Mouse (Mus musculus) embryonic facial prominence, embryonic 10.5 days (tissue): ENCODE measurements around the gene Tha1. TPM values are rescaled to one million over a fixed set of nuclear protein-coding genes. Genes with fewer than 3 reads are reported as not detected.

Source experiments
- DNase-seq: peaks from one replicate; pipeline ENCODE4 v3.0.0-alpha.2; 2017; ENCODE audit warnings: low spot score
- H3K27ac ChIP-seq: fragments of 300-500 bp; sonication (generic); replicated peaks from 2 replicates; pipeline ENCODE4 v1.5.1; 2016; ENCODE audit warnings: mild to moderate bottlenecking
- H3K27me3 ChIP-seq: fragments of 300-500 bp; sonication (generic); replicated peaks from 2 replicates; pipeline ENCODE4 v1.6.1; 2016; ENCODE audit warnings: low read depth, mild to moderate bottlenecking; ENCODE audit not compliant: poor library complexity, severe bottlenecking
- H3K36me3 ChIP-seq: fragments of 300-500 bp; sonication (generic); replicated peaks from 2 replicates; pipeline ENCODE4 v1.6.1; 2016; ENCODE audit warnings: mild to moderate bottlenecking, moderate library complexity
- H3K4me1 ChIP-seq: fragments of 300-500 bp; sonication (generic); 2 replicates; pipeline ENCODE4 v1.6.1; 2016
- H3K4me3 ChIP-seq: fragments of 300-500 bp; sonication (generic); 2 replicates; pipeline ENCODE4 v1.5.1; 2016; ENCODE audit warnings: mild to moderate bottlenecking, moderate library complexity
- H3K9me3 ChIP-seq: fragments of 300-500 bp; sonication (generic); 2 replicates; pipeline ENCODE4 v1.6.1; 2016; ENCODE audit warnings: mild to moderate bottlenecking
- WGBS: fragments of 180-500 bp; shearing (Covaris S2); methylation state at CpG from one replicate; pipeline ENCODE4 v1.1.7; 2016; 5-methylcytosine and 5-hydroxymethylcytosine counted together
- polyA plus RNA-seq: library from polyadenylated mRNA; unstranded; fragments of >200 nt; fragmentation: Nextera tagmentation; extraction: Ambion mirVana; gene quantifications from 2 replicates; pipeline ENCODE4 v1.2.1, GENCODE M21; 2016

Gene Tha1
- polyA plus RNA-seq, 1 experiment from 2014 or later, result 2.5 TPM

DNA sequence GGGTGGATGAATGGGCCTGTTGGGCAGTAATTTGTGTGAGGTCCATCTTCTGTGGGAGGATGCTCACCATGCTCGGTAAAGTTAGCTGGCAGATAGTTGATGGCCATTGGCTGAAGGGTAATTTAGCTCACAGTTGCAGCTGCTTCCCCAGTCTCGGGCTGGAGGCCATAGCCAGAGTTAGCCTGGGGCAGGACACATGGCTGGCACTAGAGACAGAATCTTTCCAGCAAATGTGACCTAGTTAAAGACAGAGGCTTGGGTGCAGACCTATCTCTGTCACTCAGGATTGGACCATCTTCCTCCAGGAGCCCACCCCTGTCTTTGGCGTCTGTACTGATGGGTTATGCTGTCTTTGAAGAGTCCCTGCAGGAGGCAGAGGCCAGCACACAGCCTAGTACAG is 14.9 kb downstream of the Tha1 start:
- peaks cover 53% of the 10 kb centered on the region for H3K27me3 ChIP-seq
- H3K9me3 ChIP-seq, result no peaks in the 10 kb centered on the region
- 62% methylated on average over 3 of the region's 3 CpGs for WGBS
- no peak for DNase-seq
- peaks cover 53% of the 10 kb centered on the region for H3K36me3 ChIP-seq
- H3K4me3 ChIP-seq, result no peak overlapping the region
- no peak overlapping the region for H3K27ac ChIP-seq
- H3K4me1 ChIP-seq, result peaks cover 28% of the 10 kb centered on the region

DNA sequence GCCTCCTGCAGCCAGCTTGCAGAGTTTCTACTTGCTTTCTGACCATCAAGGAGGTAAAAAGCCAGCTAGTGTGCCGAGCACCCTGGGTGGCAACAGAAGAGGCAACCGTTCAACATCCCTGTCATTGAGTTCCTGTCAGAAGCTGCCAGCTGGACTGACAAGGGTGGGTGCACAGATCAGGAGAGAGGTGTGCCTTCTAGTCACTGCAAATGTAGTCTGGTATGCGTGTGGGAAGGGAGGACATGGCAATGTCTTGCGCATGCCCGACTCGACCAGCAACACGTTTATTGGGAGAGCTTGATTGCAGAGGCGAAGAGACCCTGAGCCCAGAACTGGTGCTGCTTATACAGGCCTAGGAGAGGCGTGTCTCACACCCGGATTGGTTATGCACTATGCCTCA is 15.8 kb downstream of the Tha1 start:
- H3K9me3 ChIP-seq, result no peaks in the 10 kb centered on the region
- H3K27me3 ChIP-seq, result peaks cover 44% of the 10 kb centered on the region
- H3K4me3 ChIP-seq, result no peak overlapping the region
- H3K4me1 ChIP-seq, result peaks cover 20% of the 10 kb centered on the region
- no peak for DNase-seq
- no peak overlapping the region for H3K27ac ChIP-seq
- WGBS, result 91% methylated on average over 10 of the region's 10 CpGs
- peaks cover 62% of the 10 kb centered on the region for H3K36me3 ChIP-seq

DNA sequence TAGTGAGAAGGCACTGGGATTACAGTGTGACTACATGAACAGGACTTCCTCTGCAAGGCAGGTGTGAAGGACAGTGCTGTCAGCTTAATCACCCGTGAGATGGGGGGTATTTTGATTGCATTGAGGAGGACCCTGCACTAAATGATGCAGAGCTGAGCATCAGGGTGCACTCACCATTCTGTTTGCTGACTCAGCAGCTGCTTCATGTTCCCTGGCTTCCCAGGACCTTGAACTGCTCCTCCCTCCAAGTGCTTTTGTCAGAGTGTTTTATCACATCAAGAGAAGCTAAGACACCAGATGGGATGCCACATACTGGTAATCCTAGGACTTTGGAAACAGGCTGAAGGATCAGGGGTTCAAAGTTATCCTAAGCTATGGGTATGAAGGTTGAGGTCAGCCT is 17.3 kb downstream of the Tha1 start:
- no peak overlapping the region for H3K4me3 ChIP-seq
- H3K4me1 ChIP-seq, result peaks cover 21% of the 10 kb centered on the region
- H3K9me3 ChIP-seq, result no peaks in the 10 kb centered on the region
- peaks cover 29% of the 10 kb centered on the region for H3K27me3 ChIP-seq
- DNase-seq, result no peak
- WGBS, result 98% methylated on average over 1 of the region's 1 CpGs
- H3K27ac ChIP-seq, result no peak overlapping the region
- H3K36me3 ChIP-seq, result peaks cover 77% of the 10 kb centered on the region

DNA sequence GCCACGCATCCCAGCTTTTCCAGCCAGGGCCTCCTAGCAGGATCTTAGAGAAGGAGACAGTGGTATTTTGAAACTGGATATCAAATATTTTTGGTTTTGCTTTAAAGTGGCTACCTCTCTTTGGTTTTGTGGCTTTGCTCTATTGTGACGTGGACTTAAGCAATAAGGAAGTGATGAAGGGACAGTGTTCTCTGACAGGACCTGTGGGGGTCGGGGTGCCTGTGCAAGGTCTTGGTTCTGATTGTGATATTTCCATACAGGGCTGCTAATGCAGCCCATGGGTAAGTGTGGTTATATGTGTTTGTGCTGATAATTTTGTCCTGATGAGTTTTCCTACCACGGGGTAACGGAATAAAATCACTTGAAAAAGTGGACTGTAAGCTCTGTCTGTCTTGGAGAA is 17.9 kb downstream of the Tha1 start:
- H3K36me3 ChIP-seq, result peaks cover 82% of the 10 kb centered on the region
- 93% methylated on average over 5 of the region's 5 CpGs for WGBS

DNA sequence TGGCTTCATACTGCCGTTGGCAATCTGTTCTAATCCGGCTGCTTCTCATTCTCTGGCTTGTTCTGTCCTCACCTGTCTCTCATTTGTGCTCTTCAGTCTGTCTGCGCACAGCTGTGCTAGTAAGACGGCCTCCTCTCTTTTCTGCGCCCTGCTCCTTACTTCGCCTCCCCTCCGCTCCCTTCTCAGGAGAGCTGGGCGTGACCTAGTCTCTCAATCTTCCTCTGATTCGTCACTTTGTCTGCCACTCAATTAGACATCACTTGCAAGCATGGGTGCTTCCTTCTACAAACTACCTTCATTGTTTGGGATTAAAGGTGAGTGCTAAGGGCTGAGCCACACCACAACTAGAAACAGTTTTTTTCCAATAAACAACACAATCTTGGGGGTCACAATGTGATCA is 19.0 kb downstream of the Tha1 start:
- H3K4me3 ChIP-seq, result no peak overlapping the region
- no peak overlapping the region for H3K27ac ChIP-seq
- H3K9me3 ChIP-seq, result no peaks in the 10 kb centered on the region
- peaks cover 19% of the 10 kb centered on the region for H3K4me1 ChIP-seq
- peaks cover 84% of the 10 kb centered on the region for H3K36me3 ChIP-seq
- 90% methylated on average over 9 of the region's 9 CpGs for WGBS
- peaks cover 12% of the 10 kb centered on the region for H3K27me3 ChIP-seq
- no peak for DNase-seq

More for the DNA sequence above, 17.9 kb downstream of the Tha1 start:
- peaks cover 23% of the 10 kb centered on the region for H3K27me3 ChIP-seq
- H3K4me3 ChIP-seq, result no peak overlapping the region
- DNase-seq, result no peak
- H3K27ac ChIP-seq, result no peak overlapping the region
- no peaks in the 10 kb centered on the region for H3K9me3 ChIP-seq
- H3K4me1 ChIP-seq, result peaks cover 20% of the 10 kb centered on the region

DNA sequence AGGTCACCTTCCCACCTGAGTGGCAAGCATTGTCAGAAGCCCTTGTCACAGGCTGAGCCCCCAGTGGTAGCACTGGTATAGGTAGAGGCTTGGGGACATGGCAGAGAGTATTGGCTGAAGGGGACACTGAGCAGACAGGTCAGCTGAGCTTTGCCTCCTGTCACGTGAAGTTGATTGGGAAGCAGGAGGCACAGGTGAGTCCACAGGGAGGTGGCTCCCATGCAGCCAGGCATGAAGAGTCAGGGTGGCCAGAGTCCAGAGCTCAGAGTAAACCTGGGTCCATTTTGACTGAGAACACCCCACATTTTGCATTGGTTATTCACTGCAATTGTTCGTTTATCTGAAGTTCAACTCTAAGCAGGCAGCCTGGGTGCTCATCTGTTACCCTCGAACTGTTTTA is 20.4 kb downstream of the Tha1 start:
- Histone ChIP-seq H3K27me3 (no peaks in the 10 kb centered on the region; the same call in 1 of the 2 replicates), H3K36me3 (peaks cover 74% of the 10 kb centered on the region), H3K9me3 (no peaks in the 10 kb centered on the region), H3K4me3 (no peak overlapping the region), H3K4me1 (peaks cover 25% of the 10 kb centered on the region), H3K27ac (no peak overlapping the region)
- DNase-seq, result no peak
- 90% methylated on average over 3 of the region's 3 CpGs for WGBS

DNA sequence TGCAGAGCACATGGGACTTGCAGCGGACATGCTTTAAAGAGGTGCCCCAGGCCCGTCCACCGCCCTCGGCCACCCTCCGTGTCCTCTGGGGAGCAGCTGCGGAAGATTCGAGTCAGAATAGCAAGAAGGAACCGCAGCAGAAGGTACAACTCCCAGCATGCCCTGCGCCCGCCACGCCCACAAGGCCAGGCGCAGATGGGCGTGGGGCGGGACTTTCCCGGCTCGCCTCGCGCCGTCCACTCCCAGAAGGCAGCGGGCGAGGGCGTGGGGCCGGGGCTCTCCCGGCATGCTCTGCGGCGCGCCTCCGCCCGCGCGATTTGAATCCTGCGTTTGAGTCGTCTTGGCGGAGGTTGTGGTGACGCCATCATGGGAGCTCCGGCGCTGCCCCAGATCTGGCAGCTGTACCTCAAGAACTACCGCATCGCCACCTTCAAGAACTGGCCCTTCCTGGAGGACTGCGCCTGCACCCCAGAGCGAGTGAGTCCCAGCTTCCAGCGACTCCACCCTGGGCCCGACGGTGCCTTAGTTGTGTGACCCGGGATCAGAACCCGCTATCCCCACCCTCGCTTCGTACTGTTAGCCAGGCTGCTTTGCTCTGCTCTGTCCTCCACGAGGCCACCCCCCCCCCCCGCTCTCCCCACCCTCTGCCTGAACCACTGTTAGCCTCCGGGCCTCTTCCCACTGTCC is 24.2 kb downstream of the Tha1 start, which contains the start of gene Birc5:
Birc5 (plus strand) TSS at position 267 of the 687 bp plus-strand sequence.
- Histone ChIP-seq H3K9me3 (no peaks in the 10 kb centered on the region), H3K27ac (peak within 1 kb of the TSS; percentile 94), H3K36me3 (peaks cover 38% of the 10 kb centered on the region), H3K4me3 (peak within 1 kb of the TSS; percentile 82), H3K4me1 (peaks cover 40% of the 10 kb centered on the region), H3K27me3 (no peaks in the 10 kb centered on the region)
- WGBS, result under 1% methylated on average over 51 of the region's 51 CpGs
- peak; percentile 98 for DNase-seq

DNA sequence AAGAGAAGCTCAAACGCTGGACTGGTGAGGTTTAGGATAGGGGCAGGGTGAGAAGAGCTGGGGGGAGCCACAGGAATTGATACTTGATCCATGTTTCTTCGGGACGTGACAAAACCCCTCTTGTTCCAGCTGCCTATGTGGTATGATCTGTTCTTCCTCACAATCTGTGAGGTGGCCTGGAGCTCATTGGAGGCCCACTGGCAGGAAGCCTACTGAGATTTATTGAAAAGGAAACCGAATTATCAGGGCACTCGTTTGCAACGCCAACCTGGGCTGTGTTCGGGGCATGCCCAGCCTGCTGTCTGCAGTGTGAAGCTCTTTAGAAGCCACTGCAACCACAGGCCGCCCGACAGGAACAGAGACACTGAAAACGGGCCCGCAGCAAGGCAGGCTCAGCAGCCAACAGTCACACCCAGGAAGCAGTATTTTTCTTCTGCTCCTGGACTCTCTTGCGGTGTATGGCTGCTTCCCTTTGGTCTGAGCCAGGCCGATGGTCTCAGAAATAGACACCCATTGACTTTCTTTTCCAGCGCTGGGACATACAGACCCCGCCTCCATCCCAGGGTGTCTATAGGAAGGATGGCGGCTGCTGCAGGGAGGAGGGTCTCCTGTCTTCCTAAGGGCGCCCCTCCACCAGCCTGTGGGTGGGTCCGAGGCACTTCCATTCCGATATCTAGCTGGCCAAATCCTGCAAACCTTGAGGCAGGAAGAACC is 24.9 kb downstream of the Tha1 start:
- Histone ChIP-seq H3K4me3 (peak overlapping the region; percentile 82), H3K9me3 (no peaks in the 10 kb centered on the region), H3K36me3 (peaks cover 31% of the 10 kb centered on the region), H3K27me3 (no peaks in the 10 kb centered on the region), H3K27ac (peak overlapping the region; percentile 94), H3K4me1 (peaks cover 40% of the 10 kb centered on the region)
- DNase-seq, result no peak
- WGBS, result 10% methylated on average over 19 of the region's 19 CpGs

DNA sequence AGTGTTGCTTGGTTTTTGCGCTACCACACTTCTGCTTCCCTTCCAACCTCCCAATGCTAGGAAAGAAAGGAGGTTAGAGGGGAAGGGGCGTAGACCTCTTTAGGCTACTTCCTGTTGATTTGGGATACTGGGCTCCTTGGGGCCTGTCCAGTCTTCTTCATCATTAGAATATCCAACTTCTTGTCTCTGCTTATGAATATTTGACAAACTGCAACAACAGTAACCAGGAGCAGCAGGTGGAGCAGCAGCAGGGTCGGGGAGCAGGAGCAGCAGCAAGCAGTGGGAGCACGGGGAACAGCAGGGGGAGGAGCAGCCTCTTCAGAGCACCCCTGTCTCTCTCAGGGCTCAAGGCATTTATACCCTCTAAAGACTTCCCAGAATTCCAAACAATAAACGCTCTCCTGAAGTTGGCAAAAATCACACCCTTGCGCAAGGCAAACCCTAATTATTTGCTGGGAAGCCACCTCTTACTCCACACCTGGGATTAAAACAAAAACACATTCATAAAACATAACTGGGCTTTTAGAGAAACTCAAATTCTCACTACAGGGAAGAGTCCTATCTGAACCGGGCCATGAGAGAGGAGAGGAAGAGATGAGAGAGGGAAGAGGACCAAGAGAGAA is 25.6 kb downstream of the Tha1 start:
- WGBS, result 84% methylated on average over 7 of the region's 7 CpGs
- Histone ChIP-seq H3K36me3 (peaks cover 24% of the 10 kb centered on the region), H3K4me3 (peak overlapping the region; percentile 82), H3K27ac (peak overlapping the region; percentile 94), H3K4me1 (peaks cover 40% of the 10 kb centered on the region), H3K27me3 (no peaks in the 10 kb centered on the region), H3K9me3 (no peaks in the 10 kb centered on the region)
- DNase-seq, result no peak

DNA sequence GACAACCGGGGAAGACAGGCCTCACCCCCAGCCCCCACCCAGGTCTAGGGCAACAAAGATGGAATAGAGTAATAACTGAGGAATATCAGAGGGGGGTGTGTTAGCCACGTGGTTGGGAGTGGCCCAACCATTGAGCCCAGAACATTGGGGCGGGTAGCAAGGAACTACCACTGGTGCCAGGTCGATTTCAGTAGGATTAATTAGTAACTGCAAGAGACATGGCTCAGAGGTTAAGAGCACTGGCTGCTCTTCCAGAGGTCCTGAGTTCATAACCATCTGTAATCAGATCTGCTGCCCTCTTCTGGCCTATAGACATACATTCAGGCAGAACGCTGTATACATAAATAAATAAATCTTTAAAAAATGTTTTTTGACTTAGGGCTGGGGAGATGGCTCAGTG is 26.6 kb downstream of the Tha1 start:
- Histone ChIP-seq H3K36me3 (peaks cover 13% of the 10 kb centered on the region), H3K4me1 (peaks cover 40% of the 10 kb centered on the region), H3K9me3 (no peaks in the 10 kb centered on the region), H3K27me3 (no peaks in the 10 kb centered on the region), H3K27ac (no peak overlapping the region), H3K4me3 (no peak overlapping the region)
- no peak for DNase-seq
- WGBS, result 59% methylated on average over 5 of the region's 5 CpGs

DNA sequence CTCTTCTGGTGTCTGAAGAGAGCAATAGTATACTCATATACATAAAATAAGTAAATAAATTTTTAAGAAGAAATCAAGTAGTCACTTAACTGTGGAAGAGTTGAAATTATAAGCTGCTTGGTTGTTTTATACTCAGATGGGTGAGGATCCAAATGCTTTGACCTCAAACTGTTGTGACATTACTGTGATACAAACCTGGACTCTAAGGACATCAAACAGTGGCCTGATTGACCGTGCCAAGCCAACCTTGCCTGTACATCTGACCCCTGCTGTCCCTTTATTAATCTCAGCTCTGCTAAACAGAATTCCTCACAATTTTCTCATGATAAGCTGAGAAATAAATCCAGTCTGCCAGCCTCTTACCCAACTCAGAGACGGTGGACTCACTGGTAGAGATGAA is 27.6 kb downstream of the Tha1 start:
- Histone ChIP-seq H3K9me3 (no peaks in the 10 kb centered on the region), H3K27me3 (no peaks in the 10 kb centered on the region), H3K4me3 (no peak overlapping the region), H3K27ac (no peak overlapping the region), H3K36me3 (peaks cover 4% of the 10 kb centered on the region), H3K4me1 (peaks cover 37% of the 10 kb centered on the region)
- no peak for DNase-seq
- WGBS, result 89% methylated on average over 2 of the region's 2 CpGs

DNA sequence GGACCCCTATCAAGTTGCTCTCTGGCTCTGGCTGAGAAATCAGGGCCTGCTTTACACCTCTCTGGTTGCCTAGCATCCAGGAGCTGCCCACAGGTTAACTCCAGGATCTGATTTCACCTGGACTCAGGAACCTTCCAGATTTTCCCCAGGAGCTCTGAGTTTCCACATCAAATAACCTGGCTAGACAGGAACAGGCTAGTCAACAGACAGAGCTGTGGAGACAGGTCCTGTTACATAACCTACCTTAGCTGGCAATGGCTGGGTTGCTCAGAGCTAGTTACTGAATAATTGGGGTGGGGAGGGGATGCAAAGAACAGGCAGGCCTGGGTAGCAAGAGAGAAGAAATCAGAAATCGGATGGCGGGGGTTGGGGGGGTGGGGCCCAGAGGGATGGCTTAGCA is 28.3 kb downstream of the Tha1 start:
- 74% methylated on average over 2 of the region's 2 CpGs for WGBS
- no peak overlapping the region for H3K27ac ChIP-seq

DNA sequence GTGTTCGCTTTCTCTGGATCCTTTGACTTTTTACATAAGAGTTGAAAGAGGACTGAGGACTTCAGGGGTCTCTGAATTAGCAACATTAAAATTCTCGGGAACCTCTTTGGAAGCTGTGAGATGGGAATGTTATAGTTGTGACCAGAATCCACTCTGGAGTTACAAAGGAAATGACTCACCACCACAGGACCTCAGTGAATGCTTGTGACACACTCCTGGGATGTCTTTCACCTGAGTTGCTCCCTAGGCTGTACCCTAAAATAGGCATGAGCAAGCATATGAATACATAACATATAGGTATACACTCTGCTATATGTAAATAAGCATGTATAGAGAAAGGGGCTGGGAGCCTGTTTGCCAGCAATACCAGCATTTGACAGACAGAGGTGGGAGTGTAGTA is 29.8 kb downstream of the Tha1 start:
- Histone ChIP-seq H3K27ac (no peak overlapping the region), H3K4me1 (peaks cover 27% of the 10 kb centered on the region), H3K4me3 (no peak overlapping the region), H3K9me3 (no peaks in the 10 kb centered on the region), H3K36me3 (no peaks in the 10 kb centered on the region), H3K27me3 (no peaks in the 10 kb centered on the region)
- WGBS, result 85% methylated on average over 2 of the region's 2 CpGs
- DNase-seq, result no peak

More for the DNA sequence above, 28.3 kb downstream of the Tha1 start:
- DNase-seq, result no peak
- Histone ChIP-seq H3K36me3 (no peaks in the 10 kb centered on the region), H3K4me3 (no peak overlapping the region), H3K9me3 (no peaks in the 10 kb centered on the region), H3K4me1 (peaks cover 31% of the 10 kb centered on the region), H3K27me3 (no peaks in the 10 kb centered on the region)
